8 mouse cellular contexts compared by ENCODE assay signal in the genomic region with DNA sequence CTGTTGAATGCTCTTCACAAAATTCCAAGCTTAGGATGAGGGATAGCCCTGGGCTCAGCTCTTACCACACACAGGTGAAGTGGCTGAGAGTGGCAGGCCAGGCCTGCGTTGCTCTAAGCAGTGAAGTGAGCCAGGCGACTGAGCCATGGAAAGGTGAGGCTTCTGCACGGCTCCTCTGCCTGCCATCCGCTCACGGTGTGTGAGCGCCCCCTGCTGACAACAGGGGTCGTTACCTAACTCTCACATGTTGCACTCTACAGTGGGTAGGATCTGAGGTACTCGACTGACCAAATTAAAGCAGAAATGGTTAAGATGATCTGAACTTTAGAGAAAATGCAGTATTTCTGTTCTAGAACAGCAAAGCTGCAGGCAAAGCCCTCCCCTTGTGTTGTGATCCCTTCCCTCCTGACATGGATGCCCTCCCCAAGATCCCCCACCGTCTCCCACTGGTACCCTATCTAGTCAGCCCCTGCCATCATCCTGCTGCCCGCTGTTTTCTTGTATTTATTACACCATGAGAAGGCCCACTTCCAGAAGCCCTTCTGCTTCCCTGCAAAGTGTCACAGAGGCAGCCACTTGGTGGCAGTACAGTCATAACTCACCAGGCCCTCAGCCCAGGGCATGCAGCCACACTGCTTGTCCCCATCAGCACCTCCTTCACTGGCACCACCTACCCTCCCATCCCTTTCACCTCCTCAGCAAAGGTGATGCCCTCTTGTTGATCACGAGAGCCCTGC. TPM values are rescaled to one million over a fixed set of nuclear protein-coding genes. Genes with fewer than 3 reads are reported as not detected.
DNase-seq lines count a peak whose midpoint lies in the region; ATAC-seq and TF ChIP-seq lines count a peak whose summit lies in the region.

No protein-coding gene starts in this region.

- WGBS in forebrain, embryonic 13.5 days: 30% methylated on average over 11 of the region's 11 CpGs
- WGBS in liver, postnatal 0 days (ENCODE audit: insufficient replicate concordance): 22% methylated on average over 11 of the region's 11 CpGs
- 29% methylated on average over 11 of the region's 11 CpGs for WGBS in neural tube, embryonic 15.5 days

- H3K9me3 ChIP-seq in ES-Bruce4 (replicated peaks; ENCODE audit: control insufficient read depth, insufficient read depth, low read length, poor library complexity, severe bottlenecking): no peaks in the 10 kb centered on the region
- no peaks in the 10 kb centered on the region for H3K9me3 ChIP-seq in forebrain, embryonic 13.5 days (replicated peaks)
- no peaks in the 10 kb centered on the region for H3K9me3 ChIP-seq in liver, postnatal 0 days (ENCODE audit: low read length)
- no peaks in the 10 kb centered on the region for H3K9me3 ChIP-seq in neural tube, embryonic 15.5 days (replicated peaks)

- TF ChIP-seq POLR2A in ES-Bruce4 (IDR thresholded peaks at IDR 0.05; ENCODE audit: insufficient read depth, low read length): no peak

- peaks cover 10% of the 10 kb centered on the region for H3K36me3 ChIP-seq in ES-Bruce4 (ENCODE audit: control insufficient read depth, insufficient read depth, low read length, poor library complexity, severe bottlenecking)
- H3K36me3 ChIP-seq in forebrain, embryonic 13.5 days (ENCODE audit: poor library complexity, severe bottlenecking): peaks cover 82% of the 10 kb centered on the region
- peaks cover 18% of the 10 kb centered on the region for H3K36me3 ChIP-seq in liver, postnatal 0 days (replicated peaks; ENCODE audit: insufficient read depth, low read length)
- peaks cover 55% of the 10 kb centered on the region for H3K36me3 ChIP-seq in neural tube, embryonic 15.5 days

- H3K4me2 ChIP-seq in forebrain, embryonic 13.5 days: no peak overlapping the region
- no peak overlapping the region for H3K4me2 ChIP-seq in liver, postnatal 0 days (ENCODE audit: low read depth, low read length)
- no peak overlapping the region for H3K4me2 ChIP-seq in neural tube, embryonic 15.5 days

- ATAC-seq in cerebellum, adult (ENCODE audit: insufficient number of reproducible peaks, low FRiP score, low TSS enrichment): peak; percentile 56; the same call in 1 of the 2 replicates
- ATAC-seq in forebrain, embryonic 13.5 days: peak; percentile 82
- ATAC-seq in liver, postnatal 0 days: peak; percentile 81
- ATAC-seq in neural tube, embryonic 15.5 days (ENCODE audit: low FRiP score): peak; percentile 80; the same call in 1 of the 2 replicates

- no peak overlapping the region for H3K4me3 ChIP-seq in ES-Bruce4 (ENCODE audit: low read depth, low read length)
- H3K4me3 ChIP-seq in forebrain, embryonic 13.5 days: no peak overlapping the region
- no peak overlapping the region for H3K4me3 ChIP-seq in liver, postnatal 0 days (ENCODE audit: low read depth, low read length)
- no peak overlapping the region for H3K4me3 ChIP-seq in neural tube, embryonic 15.5 days (replicated peaks)

- no peak overlapping the region for H3K27ac ChIP-seq in ES-Bruce4 (ENCODE audit: insufficient read depth, low read length)
- H3K27ac ChIP-seq in forebrain, embryonic 13.5 days: no peak overlapping the region
- H3K27ac ChIP-seq in liver, postnatal 0 days (ENCODE audit: low read depth): no peak overlapping the region
- H3K27ac ChIP-seq in neural tube, embryonic 15.5 days (replicated peaks): no peak overlapping the region

- TF ChIP-seq CTCF in ES-Bruce4 (IDR thresholded peaks at IDR 0.05; ENCODE audit: low read depth, low read length): peak; percentile 98
- TF ChIP-seq CTCF in liver, postnatal 0 days (IDR thresholded peaks at IDR 0.05; ENCODE audit: low read depth): peak; percentile 98

- H3K27me3 ChIP-seq in ES-Bruce4 (ENCODE audit: control insufficient read depth, insufficient read depth, low read length, poor library complexity, severe bottlenecking): no peaks in the 10 kb centered on the region
- no peaks in the 10 kb centered on the region for H3K27me3 ChIP-seq in forebrain, embryonic 13.5 days
- H3K27me3 ChIP-seq in liver, postnatal 0 days (ENCODE audit: insufficient read depth, low read length): no peaks in the 10 kb centered on the region
- H3K27me3 ChIP-seq in neural tube, embryonic 15.5 days (replicated peaks): no peaks in the 10 kb centered on the region

- DNase-seq in heart, postnatal 25 days (ENCODE audit: low spot score): peak; percentile 20
- peak; percentile 90 to 91 for DNase-seq in kidney, postnatal 4 days
- peak; percentile 88 for DNase-seq in liver, postnatal 0 days
- peak; percentile 43 to 50 for DNase-seq in thymus, adult 18-20 months

- TF ChIP-seq EP300 in ES-Bruce4 (IDR thresholded peaks at IDR 0.05; ENCODE audit: insufficient read depth, low read depth, low read length): 0 out of 2 replicates have a peak, but pooled peaks have one; percentile 15
- no peak for TF ChIP-seq EP300 in liver, postnatal 0 days (IDR thresholded peaks at IDR 0.05; ENCODE audit: low read depth)

- no peaks in the 10 kb centered on the region for H3K4me1 ChIP-seq in ES-Bruce4 (ENCODE audit: control insufficient read depth, insufficient read depth, low read length)
- peaks cover 12% of the 10 kb centered on the region for H3K4me1 ChIP-seq in forebrain, embryonic 13.5 days
- no peaks in the 10 kb centered on the region for H3K4me1 ChIP-seq in liver, postnatal 0 days (ENCODE audit: insufficient read depth)
- peaks cover 17% of the 10 kb centered on the region for H3K4me1 ChIP-seq in neural tube, embryonic 15.5 days

- intact Hi-C loops in heart, postnatal 25 days (cut with DNase I): loop anchor here (1.0 to 5.0 kb wide), 4 partner anchors 28 to 331 kb away; a partner anchor contains a TSS

- H3K9ac ChIP-seq in ES-Bruce4 (ENCODE audit: low read depth, poor library complexity, severe bottlenecking): no peak overlapping the region
- no peak overlapping the region for H3K9ac ChIP-seq in forebrain, embryonic 13.5 days
- H3K9ac ChIP-seq in liver, postnatal 0 days (replicated peaks): no peak overlapping the region
- no peak overlapping the region for H3K9ac ChIP-seq in neural tube, embryonic 15.5 days (replicated peaks)

RNA-seq across cellular contexts. Expression of a gene that starts 21.4 kb away (rescaled TPM):
- polyA plus RNA-seq in ES-Bruce4 (2011; ENCODE audit: insufficient read depth, insufficient read length, low read depth, missing spikeins): 74.1 and 84.2 TPM in 2 replicates
- polyA plus RNA-seq in forebrain, embryonic 13.5 days (2015; fragmentation: Nextera tagmentation; extraction: Ambion mirVana): 43.9 and 50.2 TPM in 2 replicates
- 10 to 100 TPM; 42.4 to 53.7 TPM for total RNA-seq in heart, postnatal 25 days (2021)
- polyA plus RNA-seq in liver, postnatal 0 days (2015; fragmentation: Nextera tagmentation; extraction: Ambion mirVana): 7.9 and 8.6 TPM in 2 replicates
- 41.7 and 42.1 TPM in 2 replicates for polyA plus RNA-seq in neural tube, embryonic 15.5 days (2015; fragmentation: Nextera tagmentation; extraction: Ambion mirVana)

RNA-seq across cellular contexts. Expression of a gene that starts 29.0 kb away (rescaled TPM):
- polyA plus RNA-seq in ES-Bruce4 (2011; ENCODE audit: insufficient read depth, insufficient read length, low read depth, missing spikeins): 21.6 and 22.6 TPM in 2 replicates
- polyA plus RNA-seq in forebrain, embryonic 13.5 days (2015; fragmentation: Nextera tagmentation; extraction: Ambion mirVana): 3.1 and 3.4 TPM in 2 replicates
- 10 to 100 TPM; 14.5 to 21.9 TPM for total RNA-seq in heart, postnatal 25 days (2021)
- 1.3 and 1.4 TPM in 2 replicates for polyA plus RNA-seq in liver, postnatal 0 days (2015; fragmentation: Nextera tagmentation; extraction: Ambion mirVana)
- polyA plus RNA-seq in neural tube, embryonic 15.5 days (2015; fragmentation: Nextera tagmentation; extraction: Ambion mirVana): 3.9 and 4.6 TPM in 2 replicates

RNA-seq across cellular contexts. Expression of a gene that starts 29.3 kb away (rescaled TPM):
- 8.2 and 9.4 TPM in 2 replicates for polyA plus RNA-seq in ES-Bruce4 (2011; ENCODE audit: insufficient read depth, insufficient read length, low read depth, missing spikeins)
- polyA plus RNA-seq in forebrain, embryonic 13.5 days (2015; fragmentation: Nextera tagmentation; extraction: Ambion mirVana): 63.4 and 87.2 TPM in 2 replicates
- total RNA-seq in heart, postnatal 25 days (2021): 1 to 10 TPM; 1.7 to 2.5 TPM
- polyA plus RNA-seq in liver, postnatal 0 days (2015; fragmentation: Nextera tagmentation; extraction: Ambion mirVana): 0.43 and 0.62 TPM in 2 replicates
- 272 and 321 TPM in 2 replicates for polyA plus RNA-seq in neural tube, embryonic 15.5 days (2015; fragmentation: Nextera tagmentation; extraction: Ambion mirVana)

Comparison
In these comparisons a context has a peak if more than half of its experiments do, and no peak if none do; other contexts are left out.
1. DNase-seq: peak in every context shown above with its lines; median percentile 90 in kidney, postnatal 4 days; 88 in liver, postnatal 0 days; 46 in thymus, adult 18-20 months; 20 in heart, postnatal 25 days.